Comparison of ENCODE assay signal across 14 mouse cellular contexts in genomic region chr2:49633231-49633630, GRCm38 (mm10). TPM values are rescaled to one million over a fixed set of nuclear protein-coding genes. Genes with fewer than 3 reads are reported as not detected.
DNase-seq lines count a peak whose midpoint lies in the region; ATAC-seq lines count a peak whose summit lies in the region.
"Had no signal": no experiment of that assay in that cellular context is flagged by ENCODE, and none has a peak within 500 bp of the region (broad histone marks: within the 10 kb centered on the region; RNA-seq: fewer than 3 reads in every experiment).

No protein-coding gene starts in this region.

- no peaks in the 10 kb centered on the region for H3K27me3 ChIP-seq in embryonic facial prominence, embryonic 10.5 days (replicated peaks; ENCODE audit: low read depth, poor library complexity, severe bottlenecking)
- no peaks in the 10 kb centered on the region for H3K27me3 ChIP-seq in hindbrain, embryonic 10.5 days (ENCODE audit: insufficient read depth, poor library complexity, severe bottlenecking)
- H3K27me3 ChIP-seq in midbrain, embryonic 11.5 days (ENCODE audit: control insufficient read depth, insufficient read depth, low read length), result no peaks in the 10 kb centered on the region
- H3K27me3 ChIP-seq: CH12.LX; kidney, embryonic 15.5 days had no signal

- peak overlapping the region; percentile 46 for H3K9ac ChIP-seq in midbrain, embryonic 11.5 days (ENCODE audit: low read length)
- H3K9ac ChIP-seq: kidney, embryonic 15.5 days had no signal

- ATAC-seq in midbrain, embryonic 11.5 days (ENCODE audit: low FRiP score), result peak; percentile 88
- peak; percentile 9; the same call in 1 of the 2 replicates for ATAC-seq in neutrophil, adult 5-6 weeks (ENCODE audit: extremely low read depth, insufficient number of reproducible peaks, low FRiP score, poor library complexity, severe bottlenecking)

- no peaks in the 10 kb centered on the region for H3K9me3 ChIP-seq in embryonic facial prominence, embryonic 10.5 days
- H3K9me3 ChIP-seq in hindbrain, embryonic 10.5 days, result no peaks in the 10 kb centered on the region
- H3K9me3 ChIP-seq in midbrain, embryonic 11.5 days (ENCODE audit: control insufficient read depth, low read length), result no peaks in the 10 kb centered on the region
- H3K9me3 ChIP-seq: kidney, embryonic 15.5 days had no signal

- peak overlapping the region; percentile 66 for H3K27ac ChIP-seq in embryonic facial prominence, embryonic 10.5 days (replicated peaks)
- peak overlapping the region; percentile 91 for H3K27ac ChIP-seq in hindbrain, embryonic 10.5 days
- H3K27ac ChIP-seq in midbrain, embryonic 11.5 days (ENCODE audit: low read depth, low read length), result peak overlapping the region; percentile 89
- H3K27ac ChIP-seq: kidney, embryonic 15.5 days had no signal

- peaks cover 23% of the 10 kb centered on the region for H3K4me1 ChIP-seq in embryonic facial prominence, embryonic 10.5 days
- H3K4me1 ChIP-seq in hindbrain, embryonic 10.5 days (replicated peaks), result peaks cover 63% of the 10 kb centered on the region
- peaks cover 22% of the 10 kb centered on the region for H3K4me1 ChIP-seq in midbrain, embryonic 11.5 days (ENCODE audit: control insufficient read depth, insufficient read depth, low read length)

- H3K4me2 ChIP-seq in midbrain, embryonic 11.5 days, result peak overlapping the region; percentile 33
- H3K4me2 ChIP-seq: kidney, embryonic 15.5 days had no signal

- H3K36me3 ChIP-seq in embryonic facial prominence, embryonic 10.5 days (replicated peaks), result peaks cover 24% of the 10 kb centered on the region
- peaks cover 12% of the 10 kb centered on the region for H3K36me3 ChIP-seq in hindbrain, embryonic 10.5 days
- peaks cover 4% of the 10 kb centered on the region for H3K36me3 ChIP-seq in midbrain, embryonic 11.5 days (ENCODE audit: control insufficient read depth, insufficient read depth, low read length)
- H3K36me3 ChIP-seq: kidney, embryonic 15.5 days had no signal

- WGBS in embryonic facial prominence, embryonic 10.5 days, result 58% methylated on average over 9 of the region's 9 CpGs
- 33% methylated on average over 9 of the region's 9 CpGs for WGBS in hindbrain, embryonic 10.5 days
- 18% methylated on average over 9 of the region's 9 CpGs for WGBS in midbrain, embryonic 11.5 days

- DNase-seq in embryonic facial prominence, embryonic 10.5 days (ENCODE audit: low spot score), result no peak
- peak; percentile 67 for DNase-seq in hindbrain, embryonic 10.5 days (ENCODE audit: low spot score)
- DNase-seq in midbrain, embryonic 11.5 days (ENCODE audit: low spot score, missing footprints), result peak; percentile 94
- no peak for DNase-seq in left cerebral cortex, adult 11 months (ENCODE audit: low spot score)
- no peak for DNase-seq in MN1 (ENCODE audit: low spot score)
- DNase-seq in urinary bladder, postnatal 25 days (ENCODE audit: low spot score), result no peak
- DNase-seq: cerebellum, adult 9-11 months; heart, postnatal 36 days; lung, postnatal 10 days had no signal

- no peak overlapping the region for H3K4me3 ChIP-seq in embryonic facial prominence, embryonic 10.5 days
- peak overlapping the region; percentile 24 for H3K4me3 ChIP-seq in hindbrain, embryonic 10.5 days
- H3K4me3 ChIP-seq in midbrain, embryonic 11.5 days (ENCODE audit: low read depth, low read length), result no peak overlapping the region
- H3K4me3 ChIP-seq: erythroblast, embryonic 14.5 days; kidney, embryonic 15.5 days had no signal

RNA-seq across cellular contexts. Expression of gene Kif5c, which starts 14.1 kb away (rescaled TPM):
- 30.4 and 30.8 TPM in 2 replicates for polyA plus RNA-seq in embryonic facial prominence, embryonic 10.5 days (2016; fragmentation: Nextera tagmentation; extraction: Ambion mirVana)
- 45.8 and 67.6 TPM in 2 replicates for polyA plus RNA-seq in hindbrain, embryonic 10.5 days (2016; fragmentation: Nextera tagmentation; extraction: Ambion mirVana)
- polyA plus RNA-seq in midbrain, embryonic 11.5 days (2014; fragmentation: Nextera tagmentation; extraction: Ambion mirVana), result 96.2 and 96.4 TPM in 2 replicates
- 1.0 and 2.1 TPM in 2 replicates for total RNA-seq in neutrophil, adult 5-6 weeks (2017)
- polyA plus RNA-seq: erythroblast, embryonic 14.5 days; liver, adult 2 months had no signal

Comparison
In these comparisons a context has a peak if more than half of its experiments do, and no peak if none do; other contexts are left out.
1. DNase-seq: peak in hindbrain, embryonic 10.5 days (single experiment) and midbrain, embryonic 11.5 days (single experiment); none in embryonic facial prominence, embryonic 10.5 days (single experiment), left cerebral cortex, adult 11 months (single experiment), MN1 (single experiment) and urinary bladder, postnatal 25 days (single experiment).
2. Peak in every context shown above with its lines, with median percentiles within 50 percentile points of each other: H3K27ac ChIP-seq.